Mouse (Mus musculus) spleen, embryonic (tissue): Measurements from ENCODE around the gene Rubcn.

Experiments used
- CTCF ChIA-PET: fragments of 350-600 bp; sonication (Branson Sonifier 250); formaldehyde crosslinking; loops from one replicate; lab custom pipeline; 2022; lab: Charles Lee

Rubcn gene

GRCm38 (mm10) chr16:32776676-32777075 is 100.9 kb downstream of the Rubcn start:
- CTCF ChIA-PET, result no interaction called here
